Mouse (Mus musculus) spleen, adult 2 months (tissue): ENCODE data around the gene Rad23a.

Source experiments
- CTCF ChIP-seq: fragments of 200-500 bp; IDR thresholded peaks from 2 replicates; pipeline ENCODE4 v1.5.1; 2011; ENCODE audit warnings: mild to moderate bottlenecking, inconsistent platforms; ENCODE audit not compliant: insufficient read depth, insufficient read length, insufficient replicate concordance; ENCODE audit errors: extremely low read depth
- POLR2A ChIP-seq: fragments of 200-500 bp; IDR thresholded peaks from 2 replicates; pipeline ENCODE4 v1.6.1; 2011; ENCODE audit warnings: low read depth, low read length, inconsistent platforms

DNA sequence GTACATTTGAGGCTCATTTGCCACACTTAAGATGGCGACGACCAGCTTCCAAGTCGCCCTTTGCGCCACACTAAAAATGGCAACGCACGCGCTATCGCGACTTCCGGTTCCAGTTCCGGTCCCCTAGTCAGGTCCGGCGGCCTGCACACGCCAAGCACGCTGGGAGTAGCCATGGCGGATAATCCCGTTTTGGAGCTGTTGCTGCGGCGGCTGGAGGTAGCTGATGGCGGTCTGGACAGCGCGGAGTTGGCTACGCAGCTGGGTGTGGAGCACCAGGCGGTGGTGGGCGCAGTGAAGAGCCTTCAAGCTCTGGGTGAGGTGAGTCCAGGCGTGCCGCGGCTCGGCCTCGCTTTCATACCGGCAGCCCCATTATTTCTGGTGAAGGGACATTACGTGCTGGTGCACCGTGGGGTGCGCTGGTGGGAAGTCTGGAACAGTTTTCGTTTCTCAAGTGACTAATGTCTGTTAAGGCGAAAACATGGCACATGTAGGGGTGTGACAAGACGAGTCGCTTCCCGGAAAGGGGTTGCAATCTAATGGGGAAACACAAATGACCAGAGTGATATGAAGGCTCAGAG is 16.5 kb upstream of the Rad23a start, which contains the start of gene Farsa:
- TF ChIP-seq CTCF (no peak), POLR2A (peak; percentile 89)
